In the genomic region with DNA sequence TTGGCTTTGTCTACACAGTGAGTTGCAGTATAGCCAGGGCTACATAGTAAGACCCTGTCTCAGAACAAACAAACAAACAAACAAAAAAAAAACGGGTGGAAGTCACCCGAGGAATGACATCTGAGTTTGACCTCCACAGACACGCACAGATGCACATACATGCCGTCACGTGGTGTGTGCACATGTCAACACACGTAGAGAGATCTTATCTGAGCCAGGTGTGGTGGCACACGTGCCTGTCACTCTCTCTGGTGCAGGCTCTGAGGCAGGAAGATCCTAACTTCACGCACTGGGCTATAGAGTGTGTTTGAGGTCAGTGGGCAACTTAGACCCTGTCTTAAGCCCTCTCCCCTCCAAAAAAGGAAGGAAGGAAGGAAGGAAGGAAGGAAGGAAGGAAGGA, we compare ENCODE assay signal across 15 mouse cellular contexts. TPM values are rescaled to one million over a fixed set of nuclear protein-coding genes. Genes with fewer than 3 reads are reported as not detected.
DNase-seq lines count a peak whose midpoint lies in the region; ATAC-seq and TF ChIP-seq lines count a peak whose summit lies in the region.
"Had no signal": no experiment of that assay in that cellular context is flagged by ENCODE, and none has a peak within 500 bp of the region (broad histone marks: within the 10 kb centered on the region; RNA-seq: fewer than 3 reads in every experiment).

No protein-coding gene starts in this region.

- peaks cover 12% of the 10 kb centered on the region; the same call in 1 of the 2 replicates for H3K79me2 ChIP-seq in liver, adult 2 months (ENCODE audit: control insufficient read depth, insufficient read depth, low read length)

- peak overlapping the region; percentile 96 for H3K27ac ChIP-seq in liver, adult 2 months (replicated peaks; ENCODE audit: insufficient read depth, low read depth, low read length)
- no peak overlapping the region; the same call in 1 of the 2 replicates for H3K27ac ChIP-seq in kidney, embryonic 14.5 days (ENCODE audit: low read depth, low read length)
- H3K27ac ChIP-seq in liver, postnatal 0 days (ENCODE audit: low read depth) = peak overlapping the region; percentile 81
- H3K27ac ChIP-seq: embryonic facial prominence, embryonic 12.5 days had no signal

- TF ChIP-seq EP300 in liver, postnatal 0 days (IDR thresholded peaks at IDR 0.05; ENCODE audit: low read depth) = no peak

- TF ChIP-seq POLR2A in liver, adult 2 months (IDR thresholded peaks at IDR 0.05; ENCODE audit: extremely low read depth, insufficient read depth, low read length) = no peak

- H3K4me2 ChIP-seq in kidney, embryonic 14.5 days (replicated peaks; ENCODE audit: low read depth, low read length) = peak overlapping the region; percentile 17; the same call in 1 of the 2 replicates
- H3K4me2 ChIP-seq in liver, postnatal 0 days (ENCODE audit: low read depth, low read length) = peak overlapping the region; percentile 55
- H3K4me2 ChIP-seq: embryonic facial prominence, embryonic 12.5 days; lung, embryonic 14.5 days had no signal

- 19% methylated on average over 8 of the region's 8 CpGs for WGBS in liver, adult 2 months
- WGBS in kidney, embryonic 14.5 days = 57% methylated on average over 8 of the region's 8 CpGs
- WGBS in liver, postnatal 0 days (ENCODE audit: insufficient replicate concordance) = 58% methylated on average over 8 of the region's 8 CpGs

- DNase-seq in liver, adult 2 months (ENCODE audit: extremely low read depth, low read depth, low spot score) = peak; percentile 82
- DNase-seq in liver = no peak
- peak; percentile 56 for DNase-seq in liver, postnatal 0 days
- DNase-seq in adrenal gland, adult (ENCODE audit: inconsistent age in 2 of 2, low spot score in 1 of 2) = no peak
- DNase-seq in layer of hippocampus, adult 9-10 months (ENCODE audit: low spot score) = no peak
- DNase-seq in embryo, embryonic 10.5 days (ENCODE audit: low spot score) = no peak
- DNase-seq: cerebellum, adult 9-10 months; lung, embryonic 14.5 days had no signal

- no peaks in the 10 kb centered on the region for H3K27me3 ChIP-seq in liver, adult 2 months (ENCODE audit: control insufficient read depth, insufficient read depth, low read length)
- no peaks in the 10 kb centered on the region for H3K27me3 ChIP-seq in kidney, embryonic 14.5 days (ENCODE audit: control insufficient read depth, insufficient read depth, low read length)
- no peaks in the 10 kb centered on the region for H3K27me3 ChIP-seq in liver, postnatal 0 days (ENCODE audit: insufficient read depth, low read length)
- H3K27me3 ChIP-seq: embryonic facial prominence, embryonic 12.5 days had no signal

- H3K9ac ChIP-seq in liver, adult 2 months (ENCODE audit: low read depth, low read length) = peak overlapping the region; percentile 88
- peak overlapping the region; percentile 7; the same call in 1 of the 2 replicates for H3K9ac ChIP-seq in kidney, embryonic 14.5 days (ENCODE audit: low read depth, low read length)
- peak overlapping the region; percentile 70 for H3K9ac ChIP-seq in liver, postnatal 0 days (replicated peaks)
- H3K9ac ChIP-seq: embryonic facial prominence, embryonic 12.5 days; lung, embryonic 14.5 days had no signal

- peaks cover 7% of the 10 kb centered on the region; the same call in 1 of the 2 replicates for H3K4me1 ChIP-seq in liver, adult 2 months (ENCODE audit: control insufficient read depth, insufficient read depth, low read length)
- peaks cover 34% of the 10 kb centered on the region for H3K4me1 ChIP-seq in kidney, embryonic 14.5 days (ENCODE audit: control insufficient read depth, insufficient read depth, low read length)
- peaks cover 36% of the 10 kb centered on the region for H3K4me1 ChIP-seq in liver, postnatal 0 days (ENCODE audit: insufficient read depth)

- ATAC-seq in kidney, embryonic 14.5 days (ENCODE audit: low FRiP score, low TSS enrichment) = no peak
- ATAC-seq in liver, postnatal 0 days = peak; percentile 43
- ATAC-seq: forebrain, embryonic 16.5 days had no signal

- H3K36me3 ChIP-seq in liver, adult 2 months (ENCODE audit: control insufficient read depth, insufficient read depth, low read length) = peaks cover 13% of the 10 kb centered on the region
- peaks cover 25% of the 10 kb centered on the region for H3K36me3 ChIP-seq in kidney, embryonic 14.5 days (ENCODE audit: control insufficient read depth, insufficient read depth, low read length)
- H3K36me3 ChIP-seq in liver, postnatal 0 days (replicated peaks; ENCODE audit: insufficient read depth, low read length) = peaks cover 6% of the 10 kb centered on the region

- peak overlapping the region; percentile 80 for H3K4me3 ChIP-seq in liver, adult 2 months (ENCODE audit: insufficient read depth, low read depth, low read length)
- no peak overlapping the region for H3K4me3 ChIP-seq in kidney, embryonic 14.5 days (ENCODE audit: low read length)
- H3K4me3 ChIP-seq in liver, postnatal 0 days (ENCODE audit: low read depth, low read length) = peak overlapping the region; percentile 54
- H3K4me3 ChIP-seq: embryonic facial prominence, embryonic 12.5 days had no signal

- no peaks in the 10 kb centered on the region for H3K9me3 ChIP-seq in kidney, embryonic 14.5 days (ENCODE audit: control insufficient read depth, low read length)
- no peaks in the 10 kb centered on the region for H3K9me3 ChIP-seq in liver, postnatal 0 days (ENCODE audit: low read length)
- H3K9me3 ChIP-seq: embryonic facial prominence, embryonic 12.5 days had no signal

- no peak for TF ChIP-seq CTCF in liver, adult 2 months (IDR thresholded peaks at IDR 0.05; ENCODE audit: low read depth, low read length)
- no peak for TF ChIP-seq CTCF in liver, postnatal 0 days (IDR thresholded peaks at IDR 0.05; ENCODE audit: low read depth)

RNA-seq across cellular contexts. Expression of a gene that starts 4.0 kb away (rescaled TPM):
- 14.7 and 18.1 TPM in 2 replicates for total RNA-seq in liver, adult 2 months (2014; rRNA removed)
- 41.0 and 54.5 TPM in 2 replicates for polyA plus RNA-seq in liver, adult 2 months (2012; rRNA removed)
- 61.1 and 73.7 TPM in 2 replicates for polyA plus RNA-seq in kidney, embryonic 14.5 days (2014; fragmentation: Nextera tagmentation; extraction: Ambion mirVana)
- polyA plus RNA-seq in liver, postnatal 0 days (2015; fragmentation: Nextera tagmentation; extraction: Ambion mirVana) = 32.3 and 38.9 TPM in 2 replicates

RNA-seq across cellular contexts. Expression of a gene that starts 19.3 kb away (rescaled TPM):
- total RNA-seq in liver, adult 2 months (2014; rRNA removed) = not detected in 2 replicates
- polyA plus RNA-seq in liver, adult 2 months (2012; rRNA removed) = not detected in 2 replicates
- 12.8 and 13.5 TPM in 2 replicates for polyA plus RNA-seq in kidney, embryonic 14.5 days (2014; fragmentation: Nextera tagmentation; extraction: Ambion mirVana)
- 0.24 and 0.62 TPM in 2 replicates for polyA plus RNA-seq in liver, postnatal 0 days (2015; fragmentation: Nextera tagmentation; extraction: Ambion mirVana)
- total RNA-seq: megakaryocyte-erythroid progenitor cell, adult 5-6 weeks had no signal
- polyA plus RNA-seq: forebrain, embryonic 16.5 days had no signal

RNA-seq across cellular contexts. Expression of a gene that starts 41.3 kb away (rescaled TPM):
- total RNA-seq in liver, adult 2 months (2014; rRNA removed) = 0.94 and 1.0 TPM in 2 replicates
- 3.7 and 4.3 TPM in 2 replicates for polyA plus RNA-seq in liver, adult 2 months (2012; rRNA removed)
- polyA plus RNA-seq in kidney, embryonic 14.5 days (2014; fragmentation: Nextera tagmentation; extraction: Ambion mirVana) = not detected in 2 replicates
- 7.6 and 7.8 TPM in 2 replicates for polyA plus RNA-seq in liver, postnatal 0 days (2015; fragmentation: Nextera tagmentation; extraction: Ambion mirVana)
- total RNA-seq: heart, postnatal 25 days; left cerebral cortex, postnatal 10 days; megakaryocyte-erythroid progenitor cell, adult 5-6 weeks had no signal
- polyA plus RNA-seq: brain, embryonic 14.5 days; forebrain, embryonic 16.5 days; lung, embryonic 14.5 days had no signal

RNA-seq across cellular contexts. Expression of a gene that starts 43.1 kb away (rescaled TPM):
- total RNA-seq in liver, adult 2 months (2014; rRNA removed) = not detected in 2 replicates
- polyA plus RNA-seq in liver, adult 2 months (2012; rRNA removed) = 0.15 and 0.21 TPM in 2 replicates
- polyA plus RNA-seq in kidney, embryonic 14.5 days (2014; fragmentation: Nextera tagmentation; extraction: Ambion mirVana) = 0.14 TPM in 2 replicates
- 0.56 TPM in 1 of 2 replicates, not detected in the other for polyA plus RNA-seq in liver, postnatal 0 days (2015; fragmentation: Nextera tagmentation; extraction: Ambion mirVana)
- total RNA-seq: heart, postnatal 25 days; megakaryocyte-erythroid progenitor cell, adult 5-6 weeks had no signal
- polyA plus RNA-seq: forebrain, embryonic 16.5 days had no signal

RNA-seq across cellular contexts. Expression of a gene that starts 47.7 kb away (rescaled TPM):
- 0.09 TPM in 1 of 2 replicates, not detected in the other for total RNA-seq in liver, adult 2 months (2014; rRNA removed)
- polyA plus RNA-seq in liver, adult 2 months (2012; rRNA removed) = 0.04 and 0.13 TPM in 2 replicates
- 0.11 and 0.23 TPM in 2 replicates for polyA plus RNA-seq in kidney, embryonic 14.5 days (2014; fragmentation: Nextera tagmentation; extraction: Ambion mirVana)
- polyA plus RNA-seq in liver, postnatal 0 days (2015; fragmentation: Nextera tagmentation; extraction: Ambion mirVana) = 0.09 TPM in 1 of 2 replicates, not detected in the other
- total RNA-seq: left cerebral cortex, postnatal 10 days; megakaryocyte-erythroid progenitor cell, adult 5-6 weeks had no signal
- polyA plus RNA-seq: forebrain, embryonic 16.5 days had no signal

Comparison
In these comparisons a context has a peak if more than half of its experiments do, and no peak if none do; other contexts are left out.
1. DNase-seq: peak in liver, adult 2 months (single experiment) and liver, postnatal 0 days (single experiment); none in liver (single experiment), adrenal gland, adult (0 of 2), layer of hippocampus, adult 9-10 months (single experiment) and embryo, embryonic 10.5 days (single experiment).
2. H3K9ac ChIP-seq: peak in every context shown above with its lines; median percentile 88 in liver, adult 2 months; 70 in liver, postnatal 0 days; 7 in kidney, embryonic 14.5 days.